Mouse (Mus musculus) MEL (cell line): ENCODE measurements around the gene Trim56. TPM values are rescaled to one million over a fixed set of nuclear protein-coding genes. Genes with fewer than 3 reads are reported as not detected.

Experiments
- DNase-seq: peaks from one replicate; pipeline ENCODE4 v3.0.0; 2011; ENCODE audit warnings: low read depth, low spot score
- H3K27ac ChIP-seq: 2 replicates; pipeline ENCODE4 v1.5.1; 2012; ENCODE audit warnings: low read depth, mild to moderate bottlenecking, control low read depth, low read length, moderate library complexity; ENCODE audit not compliant: control insufficient read depth
- H3K27me3 ChIP-seq, 2 experiments: fragments of 150-350 bp in 1 of 2; sonication (generic) in 1 of 2; 2 replicates each; pipeline ENCODE4 v1.6.1; 2012; ENCODE audit warnings: low read length in 2 of 2, mild to moderate bottlenecking in 2 of 2, improper control_type of control experiment in 1 of 2, moderate library complexity in 1 of 2; ENCODE audit not compliant: insufficient read depth in 2 of 2, control insufficient read depth in 1 of 2
- H3K36me3 ChIP-seq, 2 experiments: 2 replicates each; pipeline ENCODE4 v1.6.1; 2012 to 2014; ENCODE audit warnings: low read length in 2 of 2, improper control_type of control experiment in 1 of 2, inconsistent platforms in 1 of 2, mild to moderate bottlenecking in 1 of 2; ENCODE audit not compliant: insufficient read depth in 2 of 2, control insufficient read depth in 1 of 2
- H3K4me1 ChIP-seq, 2 experiments: fragments of 150-350 bp in 1 of 2; sonication (generic) in 1 of 2; 2 replicates each; pipeline ENCODE4 v1.6.1; 2012; ENCODE audit warnings: low read length in 2 of 2, improper control_type of control experiment in 1 of 2, mild to moderate bottlenecking in 1 of 2; ENCODE audit not compliant: insufficient read depth in 2 of 2, control insufficient read depth in 1 of 2
- H3K4me3 ChIP-seq, 2 experiments: fragments of 150-350 bp in 1 of 2; sonication (generic) in 1 of 2; 2 replicates each; pipeline ENCODE4 v1.5.1; 2012; ENCODE audit warnings: low read depth in 2 of 2, low read length in 2 of 2, mild to moderate bottlenecking in 2 of 2, moderate library complexity in 2 of 2, control low read depth in 1 of 2, improper control_type of control experiment in 1 of 2; ENCODE audit not compliant: control insufficient read depth in 1 of 2, insufficient read depth in 1 of 2
- H3K79me2 ChIP-seq: 2 replicates; pipeline ENCODE4 v1.6.1; 2012; ENCODE audit warnings: mild to moderate bottlenecking, low read length, moderate library complexity; ENCODE audit not compliant: control insufficient read depth, poor library complexity, insufficient read depth
- H3K9ac ChIP-seq: 2 replicates; pipeline ENCODE4 v1.6.1; 2012; ENCODE audit warnings: low read depth, mild to moderate bottlenecking, control low read depth, low read length, moderate library complexity; ENCODE audit not compliant: control insufficient read depth, poor library complexity, severe bottlenecking
- H3K9me3 ChIP-seq: fragments of 150-350 bp; sonication (generic); replicated peaks from 2 replicates; pipeline ENCODE4 v1.6.1; 2012; ENCODE audit warnings: mild to moderate bottlenecking, low read length, improper control_type of control experiment, moderate library complexity; ENCODE audit not compliant: insufficient read depth
- BHLHE40 ChIP-seq: IDR thresholded peaks from 2 replicates; pipeline ENCODE4 v1.6.1; 2012; ENCODE audit warnings: low read depth, mild to moderate bottlenecking, inconsistent platforms, low read length, improper control_type of control experiment, borderline replicate concordance
- CHD1 ChIP-seq: IDR thresholded peaks from 2 replicates; pipeline ENCODE4 v1.6.1; 2012; ENCODE audit warnings: low read depth, mild to moderate bottlenecking, inconsistent platforms, low read length, improper control_type of control experiment
- ELF1 ChIP-seq: IDR thresholded peaks from 2 replicates; pipeline ENCODE4 v1.6.1; 2014; ENCODE audit warnings: low read depth, mild to moderate bottlenecking, inconsistent platforms, low read length, improper control_type of control experiment, moderate library complexity
- ETS1 ChIP-seq: IDR thresholded peaks from 2 replicates; pipeline ENCODE4 v1.6.1; 2012; ENCODE audit warnings: low read depth, mild to moderate bottlenecking, inconsistent platforms, low read length, improper control_type of control experiment, moderate library complexity
- GABPA ChIP-seq: IDR thresholded peaks from 2 replicates; pipeline ENCODE4 v1.6.1; 2012; ENCODE audit warnings: low read depth, mild to moderate bottlenecking, inconsistent platforms, low read length, improper control_type of control experiment, moderate library complexity
- HCFC1 ChIP-seq: IDR thresholded peaks from 2 replicates; pipeline ENCODE4 v1.6.1; 2012; ENCODE audit warnings: low read depth, mild to moderate bottlenecking, inconsistent platforms, low read length, improper control_type of control experiment, moderate library complexity
- KAT2A ChIP-seq: conservative IDR thresholded peaks from 2 replicates; pipeline ENCODE4 v1.6.1; 2012; ENCODE audit warnings: low read depth, low read length, improper control_type of control experiment, inconsistent platforms
- MAZ ChIP-seq: IDR thresholded peaks from 2 replicates; pipeline ENCODE4 v1.6.1; 2012; ENCODE audit warnings: low read depth, mild to moderate bottlenecking, inconsistent platforms, low read length, improper control_type of control experiment
- MEF2A ChIP-seq: IDR thresholded peaks from 2 replicates; pipeline ENCODE4 v1.6.1; 2014; ENCODE audit warnings: low read depth, mild to moderate bottlenecking, inconsistent platforms, low read length, improper control_type of control experiment; ENCODE audit not compliant: poor library complexity, insufficient replicate concordance, severe bottlenecking; ENCODE audit errors: extremely low read depth
- MXI1 ChIP-seq: IDR thresholded peaks from 2 replicates; pipeline ENCODE4 v1.6.1; 2011; ENCODE audit warnings: mild to moderate bottlenecking, low read depth, low read length, improper control_type of control experiment
- MYC ChIP-seq: IDR thresholded peaks from 2 replicates; pipeline ENCODE4 v1.6.1; 2011; ENCODE audit warnings: low read depth, mild to moderate bottlenecking, low read length, improper control_type of control experiment, moderate library complexity
- NELFE ChIP-seq: IDR thresholded peaks from 2 replicates; pipeline ENCODE4 v1.6.1; 2011; ENCODE audit warnings: low read depth, low read length, improper control_type of control experiment
- NRF1 ChIP-seq: IDR thresholded peaks from 2 replicates; pipeline ENCODE4 v1.6.1; 2014; ENCODE audit warnings: low read depth, mild to moderate bottlenecking, inconsistent platforms, low read length, improper control_type of control experiment, moderate library complexity; ENCODE audit not compliant: poor library complexity, insufficient read depth, severe bottlenecking
- POLR2A ChIP-seq, 2 experiments: IDR thresholded peaks; 2 replicates each; pipeline ENCODE4 v1.6.1; 2011 to 2012; ENCODE audit warnings: low read length in 2 of 2, mild to moderate bottlenecking in 2 of 2, control low read depth in 1 of 2, improper control_type of control experiment in 1 of 2, low read depth in 1 of 2, moderate library complexity in 1 of 2; ENCODE audit not compliant: control insufficient read depth in 1 of 2, insufficient read depth in 1 of 2, poor library complexity in 1 of 2
- POLR2AphosphoS2 ChIP-seq: IDR thresholded peaks from 2 replicates; pipeline ENCODE4 v1.6.1; 2011; ENCODE audit warnings: low read length, improper control_type of control experiment
- POLR2AphosphoS5 ChIP-seq: IDR thresholded peaks from 2 replicates; pipeline ENCODE4 v1.6.1; 2012; ENCODE audit warnings: low read depth, borderline replicate concordance, mild to moderate bottlenecking, inconsistent platforms, low read length, moderate library complexity, mixed read lengths
- RAD21 ChIP-seq: IDR thresholded peaks from 2 replicates; pipeline ENCODE4 v1.6.1; 2011; ENCODE audit warnings: mild to moderate bottlenecking, low read depth, low read length, improper control_type of control experiment
- SIN3A ChIP-seq: IDR thresholded peaks from 2 replicates; pipeline ENCODE4 v1.6.1; 2012; ENCODE audit warnings: low read length, improper control_type of control experiment, inconsistent platforms
- TCF12 ChIP-seq: IDR thresholded peaks from 2 replicates; pipeline ENCODE4 v1.6.1; 2014; ENCODE audit warnings: low read depth, mild to moderate bottlenecking, inconsistent platforms, low read length, improper control_type of control experiment, moderate library complexity
- USF2 ChIP-seq, 2 experiments: IDR thresholded peaks; 2 replicates each; pipeline ENCODE4 v1.6.1; 2011 to 2012; ENCODE audit warnings: improper control_type of control experiment in 2 of 2, low read length in 2 of 2, borderline replicate concordance in 1 of 2, inconsistent platforms in 1 of 2, low read depth in 1 of 2, mild to moderate bottlenecking in 1 of 2; ENCODE audit not compliant: insufficient read depth in 1 of 2
- ZC3H11A ChIP-seq: IDR thresholded peaks from 2 replicates; pipeline ENCODE4 v1.6.1; 2012; ENCODE audit warnings: low read depth, mild to moderate bottlenecking, inconsistent platforms, low read length, improper control_type of control experiment
- ZKSCAN1 ChIP-seq: IDR thresholded peaks from 2 replicates; pipeline ENCODE4 v1.6.1; 2012; ENCODE audit warnings: low read depth, mild to moderate bottlenecking, inconsistent platforms, low read length, improper control_type of control experiment, moderate library complexity
- polyA plus RNA-seq, 2 experiments: library from polyadenylated mRNA; stranded (reverse) in 1 of 2; unstranded in 1 of 2; fragments of >175 nt in 1 of 2; fragments of >200 nt in 1 of 2; gene quantifications; 2 replicates each; pipeline versions ENCODE4 v1.2.1 to v1.2.4; 2012; ENCODE audit warnings: low replicate concordance in 2 of 2, low read depth in 1 of 2; ENCODE audit not compliant: insufficient read length in 2 of 2, insufficient read depth in 1 of 2, missing spikeins in 1 of 2
- total RNA-seq: library from RNA; depleted of rRNA; stranded (reverse); fragments of 300-350 nt; gene quantifications from 2 replicates; pipeline ENCODE4 v1.2.3, GENCODE M21; 2012

Gene Trim56
- total and polyA plus RNA-seq, 3 experiments, result 21.8 to 75.8 (median 22.8) TPM

DNA sequence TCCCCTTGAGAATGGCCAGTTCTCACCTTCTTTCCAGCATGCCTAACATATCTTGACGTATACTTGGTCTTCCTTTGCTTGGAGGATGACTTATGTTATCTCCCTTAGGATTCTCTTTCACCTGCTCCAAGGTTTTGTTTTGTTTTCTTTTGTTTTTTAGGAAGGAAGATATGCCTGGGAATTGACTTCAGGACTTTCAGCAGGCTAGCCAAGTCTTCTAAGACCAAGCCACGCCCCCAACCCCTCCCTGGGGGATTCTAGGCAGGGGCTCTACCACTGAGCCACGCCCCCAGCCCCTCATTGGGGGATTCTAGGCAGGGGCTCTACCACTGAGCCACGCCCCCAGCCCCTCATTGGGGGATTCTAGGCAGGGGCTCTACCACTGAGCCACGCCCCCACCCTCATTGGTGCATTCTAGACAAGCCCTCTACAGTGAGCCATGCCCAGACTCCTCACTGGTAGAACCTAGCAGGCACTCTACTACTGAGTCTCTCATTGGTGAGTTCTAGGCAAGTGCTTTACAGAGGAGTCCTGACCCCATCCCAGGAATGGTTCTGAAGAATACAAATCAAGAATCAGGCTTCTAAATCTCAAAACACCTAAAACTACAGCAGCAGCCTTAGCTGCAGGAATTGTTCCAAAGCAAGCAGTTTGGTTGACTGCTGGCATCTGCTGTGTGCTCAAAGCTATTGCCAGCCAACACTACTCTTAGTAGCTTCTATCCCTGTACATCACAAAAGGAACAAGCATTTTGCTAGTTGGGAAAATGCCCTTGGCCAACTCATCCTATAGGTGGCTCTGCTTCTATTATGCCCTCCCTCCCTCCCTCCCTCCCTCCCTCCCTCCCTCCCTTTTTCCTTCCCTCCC lies 4.2 kb downstream of the Trim56 start:
- Histone ChIP-seq H3K27me3 (no peaks in the 10 kb centered on the region), H3K27ac (no peak overlapping the region), H3K9me3 (no peaks in the 10 kb centered on the region), H3K4me3 (no peak overlapping the region), H3K36me3 (peaks cover 0 to 11% of the 10 kb centered on the region in 2 experiments), H3K4me1 (peaks cover 0 to 16% of the 10 kb centered on the region in 2 experiments; a peak in 3 of 4 replicates), H3K9ac (no peak overlapping the region), H3K79me2 (peaks cover 29% of the 10 kb centered on the region)
- DNase-seq, result no peak
- TF ChIP-seq GABPA (no peak), NRF1 (no peak), POLR2A (IDR thresholded peaks at IDR 0.05; ENCODE audit: control insufficient read depth in 1 of 2, insufficient read depth in 1 of 2, low read depth in 1 of 2, low read length in 2 of 2, poor library complexity in 1 of 2) (no peak; a peak in 1 of 4 replicates), SIN3A (no peak), CHD1 (no peak), USF2 (IDR thresholded peaks at IDR 0.05; ENCODE audit: borderline replicate concordance in 1 of 2, insufficient read depth in 1 of 2, low read depth in 1 of 2, low read length in 2 of 2) (no peak), ELF1 (no peak), POLR2AphosphoS2 (no peak), TCF12 (no peak), ETS1 (no peak), BHLHE40 (no peak), MEF2A (no peak), MYC (no peak), ZKSCAN1 (no peak), RAD21 (no peak), MXI1 (no peak), HCFC1 (no peak), MAZ (no peak)

DNA sequence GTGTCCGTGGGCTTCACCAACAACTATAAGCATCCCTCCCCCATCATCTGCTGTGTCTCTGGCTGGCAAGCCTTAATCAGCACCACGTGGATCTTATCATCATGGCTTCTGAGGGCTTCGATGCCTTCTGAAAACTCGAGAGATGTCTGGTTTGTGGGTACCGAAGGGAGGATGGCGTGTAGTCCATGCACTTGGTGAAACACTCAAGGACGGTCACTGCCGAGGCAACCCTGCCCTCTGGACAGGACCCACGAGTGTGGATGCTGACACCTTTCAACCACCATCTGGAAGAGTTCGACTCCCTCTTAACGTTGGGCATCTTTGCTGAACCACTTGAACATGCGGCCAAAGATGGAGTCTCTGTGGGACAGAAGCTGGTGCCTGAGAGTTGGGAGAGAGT lies 5.1 kb downstream of the Trim56 start:
- no peaks in the 10 kb centered on the region for H3K9me3 ChIP-seq
- peaks cover 0 to 16% of the 10 kb centered on the region in 2 experiments; a peak in 3 of 4 replicates for H3K4me1 ChIP-seq
- no peak for DNase-seq
- H3K27me3 ChIP-seq, result no peaks in the 10 kb centered on the region
- peaks cover 28% of the 10 kb centered on the region for H3K79me2 ChIP-seq
- H3K4me3 ChIP-seq, result no peak overlapping the region
- H3K36me3 ChIP-seq, result peaks cover 0 to 11% of the 10 kb centered on the region in 2 experiments
- no peak overlapping the region for H3K27ac ChIP-seq
- no peak overlapping the region for H3K9ac ChIP-seq
- TF ChIP-seq NELFE, result no peak
- TF ChIP-seq POLR2A (IDR thresholded peaks at IDR 0.05; ENCODE audit: control insufficient read depth in 1 of 2, insufficient read depth in 1 of 2, low read depth in 1 of 2, low read length in 2 of 2, poor library complexity in 1 of 2), result peak in 1 of 2 experiments; percentile 32; a peak in 1 of 4 replicates
- TF ChIP-seq GABPA, result no peak
- TF ChIP-seq KAT2A, result no peak
- TF ChIP-seq ZC3H11A, result no peak
- TF ChIP-seq POLR2AphosphoS5, result 0 out of 2 replicates have a peak, but pooled peaks have one; percentile 3
- no peak for TF ChIP-seq TCF12
